Mouse (Mus musculus): Measurements from ENCODE around the gene Mlh3. TPM values are rescaled to one million over a fixed set of nuclear protein-coding genes. Genes with fewer than 3 reads are reported as not detected.

The Mlh3 gene
- total and polyA plus RNA-seq, 3 experiments: 7.8 to 9.8 (median 8.3) TPM

GRCm38 (mm10) chr12:85203699-85204098, 66.7 kb downstream of the Mlh3 start:
- H3K9me3 ChIP-seq (replicated peaks; ENCODE audit: low read length): no peaks in the 10 kb centered on the region
- no peak overlapping the region for H3K27ac ChIP-seq (ENCODE audit: insufficient read depth, low read depth)
- no peak overlapping the region for H3K4me2 ChIP-seq (ENCODE audit: insufficient read depth, low read depth, poor library complexity, severe bottlenecking)
- dilution Hi-C loops (cut with MboI; ENCODE audit: extremely low pct_ligation_motif_present, extremely low pct_unique_long_range_greater_than_20kb, low sequenced_read_pairs) (no loop called here), in situ Hi-C loops (cut with MboI; ENCODE audit: low pct_ligation_motif_present, low pct_unique_long_range_greater_than_20kb, low sequenced_read_pairs) (no loop called here)
- no peak for TF ChIP-seq NELFE (IDR thresholded peaks at IDR 0.05; ENCODE audit: low read depth, low read length)
- TF ChIP-seq PAX5 (IDR thresholded peaks at IDR 0.05; ENCODE audit: low read length): no peak
- TF ChIP-seq CHD1 (IDR thresholded peaks at IDR 0.05; ENCODE audit: low read depth, low read length): no peak
- TF ChIP-seq CHD2 (IDR thresholded peaks at IDR 0.05; ENCODE audit: low read length): no peak
- no peak for TF ChIP-seq CTCF (conservative IDR thresholded peaks at IDR 0.05 in 1 of 2, IDR thresholded peaks at IDR 0.05 in 1 of 2; ENCODE audit: low read depth in 2 of 2, low read length in 2 of 2)
- no peak for TF ChIP-seq UBTF (IDR thresholded peaks at IDR 0.05; ENCODE audit: low read depth, low read length)
- no peak for TF ChIP-seq GABPA (IDR thresholded peaks at IDR 0.05; ENCODE audit: insufficient replicate concordance, low read depth, low read length)
- no peak for TF ChIP-seq RAD21 (IDR thresholded peaks at IDR 0.05; ENCODE audit: low read depth, low read length)
- TF ChIP-seq SMC3 (IDR thresholded peaks at IDR 0.05; ENCODE audit: low read depth, low read length): no peak
- no peak for TF ChIP-seq E2F4 (IDR thresholded peaks at IDR 0.05; ENCODE audit: insufficient replicate concordance, low read depth, low read length)
- TF ChIP-seq POLR2AphosphoS2 (IDR thresholded peaks at IDR 0.05; ENCODE audit: low read depth, low read length): no peak
- no peak for TF ChIP-seq MXI1 (IDR thresholded peaks at IDR 0.05; ENCODE audit: low read depth, low read length)
- no peak for TF ChIP-seq ZNF384 (IDR thresholded peaks at IDR 0.05; ENCODE audit: low read depth, low read length)
- no peak for TF ChIP-seq KAT2A (IDR thresholded peaks at IDR 0.05; ENCODE audit: insufficient replicate concordance, low read length)
- TF ChIP-seq MAFK (IDR thresholded peaks at IDR 0.05; ENCODE audit: insufficient replicate concordance, low read length): no peak
- no peak for TF ChIP-seq ELF1 (IDR thresholded peaks at IDR 0.05; ENCODE audit: low read depth, low read length)
- TF ChIP-seq POLR2A (IDR thresholded peaks at IDR 0.05; ENCODE audit: low read depth, low read length): no peak
- TF ChIP-seq MEF2A (IDR thresholded peaks at IDR 0.05; ENCODE audit: borderline replicate concordance, low read depth, low read length): no peak
- no peak overlapping the region for H3K9ac ChIP-seq (ENCODE audit: insufficient read depth, low read depth)
- H3K4me3 ChIP-seq (replicated peaks in 1 of 3; ENCODE audit: low read depth in 2 of 3, low read length in 2 of 3, poor library complexity in 1 of 3): no peak overlapping the region
- H3K36me3 ChIP-seq (replicated peaks in 1 of 2; ENCODE audit: control insufficient read depth in 1 of 2, insufficient read depth in 1 of 2, low read length in 1 of 2): no peaks in the 10 kb centered on the region
- peaks cover 17% of the 10 kb centered on the region for H3K27me3 ChIP-seq (replicated peaks)
- no peak for DNase-seq (ENCODE audit: extremely low read depth)
- no peaks in the 10 kb centered on the region for H3K79me2 ChIP-seq (replicated peaks; ENCODE audit: control insufficient read depth, extremely low read depth, insufficient read depth, poor library complexity, severe bottlenecking)
- peaks cover 6% of the 10 kb centered on the region in 2 experiments; a peak in 3 of 4 replicates for H3K4me1 ChIP-seq (ENCODE audit: control insufficient read depth in 1 of 2, insufficient read depth in 2 of 2)

DNA sequence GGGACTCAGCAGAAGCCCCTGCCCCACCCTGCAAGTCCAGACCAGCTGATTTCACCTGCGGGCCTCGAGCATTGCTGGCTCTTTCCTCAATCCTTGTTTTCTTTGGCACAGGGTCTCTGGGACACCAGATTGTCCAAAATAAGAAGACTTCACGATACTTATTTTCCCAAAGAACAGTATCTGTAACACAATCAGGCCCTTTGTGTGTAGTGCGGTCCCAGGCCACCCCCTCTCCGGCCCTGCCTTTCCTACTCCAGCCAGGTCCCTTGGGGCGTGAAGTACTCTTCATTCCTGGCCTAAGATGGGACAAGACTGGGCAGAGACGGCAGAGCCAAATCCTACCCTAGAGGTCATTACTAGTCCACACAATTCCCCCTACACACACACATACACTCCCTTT, 68.2 kb downstream of the Mlh3 start:
- Histone ChIP-seq H3K9me3 (replicated peaks; ENCODE audit: low read length) (no peaks in the 10 kb centered on the region), H3K27ac (ENCODE audit: insufficient read depth, low read depth) (no peak overlapping the region), H3K79me2 (replicated peaks; ENCODE audit: control insufficient read depth, extremely low read depth, insufficient read depth, poor library complexity, severe bottlenecking) (no peaks in the 10 kb centered on the region), H3K4me3 (replicated peaks in 1 of 3; ENCODE audit: low read depth in 2 of 3, low read length in 2 of 3, poor library complexity in 1 of 3) (no peak overlapping the region), H3K4me1 (ENCODE audit: control insufficient read depth in 1 of 2, insufficient read depth in 2 of 2) (peaks cover 0 to 6% of the 10 kb centered on the region in 2 experiments; a peak in 1 of 4 replicates), H3K27me3 (replicated peaks) (peaks cover 17% of the 10 kb centered on the region), H3K9ac (ENCODE audit: insufficient read depth, low read depth) (no peak overlapping the region), H3K4me2 (ENCODE audit: insufficient read depth, low read depth, poor library complexity, severe bottlenecking) (no peak overlapping the region), H3K36me3 (replicated peaks in 1 of 2; ENCODE audit: control insufficient read depth in 1 of 2, insufficient read depth in 1 of 2, low read length in 1 of 2) (no peaks in the 10 kb centered on the region)
- no peak for DNase-seq (ENCODE audit: extremely low read depth)
- dilution Hi-C loops (cut with MboI; ENCODE audit: extremely low pct_ligation_motif_present, extremely low pct_unique_long_range_greater_than_20kb, low sequenced_read_pairs): no loop called here
- in situ Hi-C loops (cut with MboI; ENCODE audit: low pct_ligation_motif_present, low pct_unique_long_range_greater_than_20kb, low sequenced_read_pairs): no loop called here
- TF ChIP-seq CHD1 (IDR thresholded peaks at IDR 0.05; ENCODE audit: low read depth, low read length) (no peak), TCF12 (IDR thresholded peaks at IDR 0.05; ENCODE audit: low read depth, low read length) (no peak), CHD2 (IDR thresholded peaks at IDR 0.05; ENCODE audit: low read length) (no peak), ZMIZ1 (IDR thresholded peaks at IDR 0.05; ENCODE audit: low read depth, low read length) (no peak), USF1 (IDR thresholded peaks at IDR 0.05; ENCODE audit: low read depth, low read length) (no peak), JUND (conservative IDR thresholded peaks at IDR 0.05; ENCODE audit: low read depth, low read length) (no peak), JUN (IDR thresholded peaks at IDR 0.05; ENCODE audit: insufficient read depth, low read depth, low read length) (no peak)
